Mouse (Mus musculus) cerebellum, adult 2 months (tissue): ENCODE measurements around the gene Rilp.

Experiments
- CTCF ChIP-seq: fragments of 200-500 bp; IDR thresholded peaks from 2 replicates; pipeline ENCODE4 v1.5.1; 2011; ENCODE audit warnings: low read depth, mild to moderate bottlenecking, control low read depth, low read length, moderate library complexity, borderline replicate concordance; ENCODE audit not compliant: insufficient read depth
- POLR2A ChIP-seq: fragments of 200-500 bp; IDR thresholded peaks from 2 replicates; pipeline ENCODE4 v1.6.1; 2011; ENCODE audit warnings: low read length, control low read depth, borderline replicate concordance; ENCODE audit not compliant: insufficient read depth

GRCm38 (mm10) chr11:75535106-75535795 lies 25.4 kb downstream of the Rilp start:
- no peak for TF ChIP-seq POLR2A
- no peak for TF ChIP-seq CTCF
